Mouse (Mus musculus) A20 (cell line): Measurements from ENCODE around the gene Kcne1.
A peak's percentile ranks its signal among the peaks of the same experiment; 100 is the strongest.

Experiments
- DNase-seq: peaks from one replicate; pipeline ENCODE4 v3.0.0-alpha.2; 2011; ENCODE audit warnings: low read depth, low spot score

Gene Kcne1

DNA sequence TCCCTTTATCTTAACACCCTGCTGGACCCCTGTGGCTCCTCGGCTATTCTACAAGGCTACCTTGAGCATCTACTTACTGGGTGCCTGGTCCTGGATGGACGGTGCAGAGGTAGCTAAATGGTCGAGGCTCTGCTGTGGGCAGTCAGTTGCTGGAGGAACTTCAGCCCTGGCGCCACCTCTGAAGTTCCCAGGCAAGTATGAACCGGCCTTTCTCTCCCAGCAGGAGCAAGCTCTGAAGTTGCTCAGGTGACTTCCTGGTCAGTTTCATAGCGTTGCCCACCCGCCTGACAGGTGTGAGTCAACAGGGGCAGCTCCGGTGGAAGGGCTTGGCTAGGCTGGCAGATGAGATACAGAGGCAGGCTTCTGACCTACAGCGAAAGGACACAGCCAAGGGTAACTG lies at the start of gene Kcne1:
Gene Kcne1, minus strand, starts transcription at position 240 of the 400 bp plus-strand sequence.
- no peak for DNase-seq

DNA sequence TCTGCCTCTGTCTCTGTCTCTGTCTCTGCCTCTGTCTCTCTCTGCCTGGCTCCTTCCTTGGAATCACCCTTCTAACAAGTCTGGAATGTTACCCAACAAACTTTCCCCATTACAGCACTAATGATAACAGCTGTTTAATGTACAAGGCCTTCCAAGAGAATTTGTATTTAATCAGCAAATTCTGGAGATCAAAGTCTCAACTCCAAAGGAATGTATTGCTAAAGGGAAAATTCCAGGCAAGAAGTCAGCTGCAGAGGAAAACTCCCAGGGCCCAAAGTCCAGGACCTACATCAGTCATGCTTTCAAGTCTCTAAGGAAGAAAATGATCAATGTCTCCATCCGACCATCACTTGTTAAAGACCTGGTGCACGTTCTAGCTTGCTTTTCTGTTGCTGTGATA lies 48.6 kb upstream of the Kcne1 start:
- DNase-seq = no peak

DNA sequence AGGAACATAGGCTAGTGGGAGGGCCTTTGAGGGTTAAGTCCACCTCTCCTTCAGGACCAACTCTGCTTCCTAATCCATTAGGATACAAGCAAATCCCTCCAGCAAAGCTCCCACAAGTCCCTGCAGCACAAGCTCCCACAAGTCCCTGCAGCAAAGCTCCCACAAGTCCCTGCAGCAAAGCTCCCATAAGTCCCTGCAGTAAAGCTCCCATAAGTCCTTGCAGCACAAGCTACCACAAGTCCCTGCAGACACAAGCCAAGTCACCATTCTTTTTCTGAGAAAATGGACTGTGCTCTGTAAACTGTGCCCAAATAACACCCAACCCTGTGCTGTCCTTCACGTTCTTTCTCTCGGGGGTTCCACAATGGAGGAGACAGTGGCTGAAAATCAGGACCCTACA lies 44.9 kb upstream of the Kcne1 start:
- DNase-seq = no peak

DNA sequence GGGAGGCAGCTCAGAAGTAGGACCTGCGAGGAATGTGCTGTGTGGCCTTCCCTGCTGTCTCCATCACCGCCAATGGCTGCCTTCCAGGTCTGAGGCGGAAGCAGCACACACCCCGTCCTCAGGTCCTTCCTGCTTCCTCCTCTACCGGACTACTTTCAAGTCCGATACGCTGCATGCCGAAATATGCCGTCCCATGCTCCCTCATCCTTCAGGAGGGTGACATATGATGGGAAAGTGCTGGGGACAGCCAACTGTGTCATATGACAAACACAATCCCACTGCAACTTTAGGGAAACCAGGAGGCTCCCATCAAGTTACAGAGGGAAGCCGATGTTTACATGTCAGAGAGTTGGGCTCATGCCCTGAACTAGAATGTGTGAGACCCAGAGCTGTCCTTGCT lies 43.8 kb upstream of the Kcne1 start:
- DNase-seq = no peak

DNA sequence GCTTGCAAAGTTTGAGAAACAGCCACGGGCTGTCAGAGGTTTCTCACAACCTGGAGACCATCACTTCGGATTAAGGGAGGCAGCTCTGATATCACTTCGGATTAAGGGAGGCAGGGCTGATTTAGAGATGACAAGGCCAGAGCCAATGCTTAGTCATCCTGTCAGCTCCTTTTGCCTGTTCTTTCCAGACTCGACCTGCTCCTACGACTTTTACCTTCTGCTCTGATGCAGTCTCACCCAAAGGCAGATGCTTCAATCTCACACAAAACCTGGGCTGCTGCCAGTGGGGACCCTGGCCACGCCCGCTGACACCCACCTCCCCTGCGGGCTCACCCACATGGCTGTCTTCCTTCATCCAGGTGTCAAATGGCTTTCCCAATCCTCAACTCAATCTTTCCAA lies 42.9 kb upstream of the Kcne1 start:
- no peak for DNase-seq

DNA sequence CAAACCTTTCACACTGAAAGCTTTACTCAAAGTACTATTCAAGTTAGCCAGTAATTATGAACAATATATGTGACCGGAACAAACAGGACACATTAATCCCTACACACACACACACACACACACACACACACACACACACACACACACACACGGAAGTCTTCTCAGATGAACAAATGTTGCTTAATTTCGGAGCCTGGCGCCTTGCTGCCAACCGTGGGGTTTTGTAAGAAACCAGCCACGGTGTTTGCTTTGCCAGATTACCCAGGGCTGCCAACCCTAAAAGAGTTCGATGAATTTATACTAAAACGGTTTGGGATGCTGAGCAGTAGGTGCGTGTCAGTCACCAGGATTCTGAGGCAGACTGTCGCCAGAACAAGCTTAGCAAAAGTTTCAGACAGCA lies 41.9 kb upstream of the Kcne1 start:
- DNase-seq = no peak

DNA sequence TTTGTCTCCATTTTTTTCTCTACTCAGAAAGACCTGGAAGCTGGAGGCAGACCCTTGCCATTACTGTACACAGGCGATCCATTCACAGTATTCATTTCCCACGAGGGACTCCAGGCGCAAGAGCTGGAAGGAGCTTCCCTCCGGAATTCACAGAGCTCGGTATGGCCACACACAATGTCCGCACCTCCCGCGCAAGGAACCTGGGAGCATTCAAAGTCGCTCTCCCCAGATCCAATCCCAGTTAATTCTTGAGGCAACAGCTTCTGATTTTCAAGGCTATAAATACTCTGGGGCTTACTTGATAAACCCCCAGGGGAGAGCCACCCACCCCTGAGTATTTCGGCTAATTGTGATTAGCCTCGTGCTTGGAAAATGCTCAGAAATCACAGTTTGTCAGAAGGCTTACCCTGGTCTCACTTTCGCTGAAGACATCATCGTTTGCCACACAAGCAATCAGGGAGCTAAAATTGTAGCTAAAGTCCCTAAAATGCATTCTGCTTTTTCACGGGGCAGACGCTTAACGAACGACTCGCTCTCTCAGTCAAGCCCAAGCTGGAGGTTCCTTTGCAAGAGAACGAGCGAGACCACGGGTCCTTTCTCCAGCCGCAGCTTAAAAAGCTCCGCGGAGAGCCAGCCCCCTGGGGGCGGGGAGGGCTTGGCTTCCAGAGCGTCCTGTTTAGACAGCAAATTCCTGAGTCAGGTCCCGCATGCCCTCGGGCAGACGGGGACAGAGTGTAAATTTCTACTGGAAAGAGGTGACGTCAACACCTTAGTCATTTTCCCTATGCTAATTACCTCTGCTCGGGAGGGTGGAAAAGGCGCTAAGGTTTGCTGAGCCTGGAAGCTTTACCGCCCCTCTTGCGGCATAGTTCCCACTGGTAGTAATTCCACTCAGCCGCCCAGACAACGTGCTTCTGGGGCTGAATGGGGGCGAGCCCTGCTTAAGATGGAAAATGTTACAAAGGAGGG lies 40.5 kb upstream of the Kcne1 start:
- DNase-seq = no peak

DNA sequence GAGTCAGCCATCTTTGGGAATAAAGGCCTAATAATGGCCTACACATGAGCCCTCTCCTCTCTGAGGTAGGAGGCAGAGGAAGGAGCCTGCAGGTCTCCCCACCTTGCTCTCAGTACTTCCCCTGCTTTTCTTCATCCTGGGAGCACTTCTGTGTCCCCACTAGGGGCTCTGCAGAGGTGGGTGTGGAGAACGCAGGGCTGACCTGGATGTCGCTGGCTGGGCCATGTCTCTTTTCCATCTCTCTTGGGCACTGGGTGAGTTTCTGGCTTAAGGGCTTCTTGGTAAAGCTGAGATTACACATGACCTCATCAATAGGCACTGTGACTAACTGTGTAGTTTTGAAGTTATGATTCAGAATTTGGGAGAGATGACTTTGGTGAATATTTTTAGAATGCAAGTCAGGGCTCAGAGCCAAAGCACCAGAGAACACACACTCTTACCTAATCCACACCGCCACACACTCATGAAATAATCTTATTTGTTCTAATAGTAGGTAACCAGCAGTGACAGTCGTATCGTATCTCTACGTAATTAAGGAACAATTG lies 39.4 kb upstream of the Kcne1 start:
- DNase-seq = no peak

DNA sequence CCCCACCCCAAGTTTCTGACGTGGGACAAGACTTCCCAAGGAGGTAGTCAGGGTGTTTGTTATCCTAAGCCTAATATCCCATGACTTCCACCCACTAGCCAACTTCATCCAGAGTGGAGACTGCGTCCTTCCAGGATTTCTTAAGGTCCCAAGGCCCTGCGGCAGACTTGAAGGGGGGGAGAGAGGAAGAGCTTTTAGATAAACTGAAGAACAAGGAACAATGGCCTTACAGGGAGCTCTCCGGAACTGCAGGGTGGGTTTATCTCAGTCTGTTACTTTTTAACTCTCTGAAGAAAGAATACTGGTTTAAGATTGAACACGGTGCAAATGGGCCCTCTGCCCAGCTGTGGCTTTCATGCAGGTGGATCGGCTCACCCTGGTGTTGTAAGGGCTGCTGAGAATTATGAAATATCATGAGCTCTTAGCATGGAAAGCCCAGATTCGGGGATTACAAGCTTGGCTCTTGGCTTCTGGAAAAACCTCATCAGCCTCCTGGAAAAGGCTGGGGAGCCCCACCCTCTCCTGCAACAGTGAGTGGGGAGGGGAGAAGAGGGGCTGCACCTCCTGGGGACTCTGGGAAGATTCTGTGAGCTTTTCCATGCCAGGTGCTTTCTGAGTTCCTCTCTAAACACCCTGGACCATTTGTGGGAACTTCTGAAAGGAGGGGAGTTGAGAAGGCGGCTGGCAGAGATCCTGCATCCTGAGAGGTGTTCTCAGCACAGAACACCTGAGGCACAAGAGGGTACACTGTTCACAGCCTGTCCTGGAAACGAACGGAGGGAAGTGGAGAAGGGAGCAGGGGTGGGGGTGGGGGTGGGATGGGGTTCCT lies 38.7 kb upstream of the Kcne1 start:
- DNase-seq = no peak

DNA sequence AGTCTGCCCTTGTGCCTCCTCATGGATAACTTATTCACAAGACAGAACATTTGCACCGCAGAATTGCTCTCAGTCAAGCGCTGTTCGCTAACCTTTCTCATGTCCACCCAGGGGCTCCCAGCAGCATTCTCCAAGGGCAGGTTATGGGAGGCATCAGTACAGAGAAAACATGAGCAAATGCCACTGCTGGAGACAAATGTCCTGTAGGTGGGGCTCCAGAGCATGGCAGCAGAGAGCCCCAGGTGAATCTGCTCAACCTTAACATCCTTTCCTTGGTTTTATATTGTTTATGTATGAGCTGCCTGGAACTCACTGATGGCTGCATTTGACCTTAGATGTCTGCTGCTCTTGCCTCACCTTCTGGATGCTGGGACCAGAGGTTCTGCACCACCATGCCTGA lies 34.5 kb upstream of the Kcne1 start:
- peak; percentile 23 for DNase-seq

DNA sequence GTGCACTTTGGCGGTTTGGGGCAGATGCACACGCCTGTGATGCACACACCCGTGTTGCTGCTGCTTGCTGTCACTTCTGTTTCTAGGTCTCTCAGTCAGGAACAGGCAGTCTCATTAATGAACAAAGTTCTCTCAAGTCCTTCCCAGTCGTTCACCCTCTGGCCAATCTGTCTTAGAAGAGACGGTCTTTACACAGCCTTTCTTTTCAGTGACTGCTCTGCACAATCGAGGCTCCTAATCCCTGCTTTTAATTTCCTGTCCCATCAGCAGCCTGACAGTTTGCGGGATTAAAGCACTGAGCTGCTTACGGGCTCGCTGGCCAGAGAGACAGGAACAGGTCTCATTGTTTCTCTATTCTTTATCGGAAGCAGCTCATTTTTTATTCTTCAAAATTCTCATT lies 28.4 kb upstream of the Kcne1 start:
- DNase-seq = no peak

DNA sequence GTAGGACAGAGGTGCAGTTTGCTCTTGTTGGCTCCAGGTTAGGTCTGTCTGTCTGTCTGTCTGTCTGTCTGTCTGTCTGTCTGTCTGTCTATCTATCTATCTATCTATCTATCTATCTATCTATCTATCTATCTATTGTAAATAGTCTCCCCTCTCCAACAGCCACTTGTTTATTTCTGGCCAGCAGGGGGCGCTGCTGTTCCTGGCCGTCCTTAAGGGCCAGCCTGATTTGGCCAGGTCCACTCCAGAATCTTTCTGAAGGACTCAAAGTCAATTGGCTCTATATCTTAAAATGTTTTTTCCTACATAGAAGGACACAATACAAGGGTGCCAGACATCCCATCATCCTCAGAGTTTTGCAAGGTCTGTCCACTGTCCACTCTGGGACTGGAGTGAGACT lies 25.8 kb upstream of the Kcne1 start:
- peak; percentile 60 for DNase-seq

DNA sequence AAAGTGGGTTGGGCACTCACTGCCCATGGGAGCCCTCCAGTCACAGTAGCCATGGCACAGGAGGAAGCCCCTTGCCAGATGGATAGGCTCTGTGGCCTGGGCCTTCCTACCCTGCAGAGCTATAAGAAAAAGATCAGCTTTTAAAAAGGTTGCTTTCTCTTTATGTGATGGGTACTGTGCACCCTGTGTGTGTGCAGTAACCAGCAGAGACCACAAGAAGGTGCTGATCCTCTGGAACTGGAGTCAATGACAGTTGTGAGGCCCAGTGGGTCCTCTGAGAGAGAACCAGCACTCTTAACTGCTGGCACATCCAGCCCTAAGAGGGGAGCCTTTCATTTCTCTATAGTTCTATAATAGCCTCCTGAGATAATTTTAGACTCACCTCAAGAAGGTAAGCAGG lies 24.1 kb upstream of the Kcne1 start:
- no peak for DNase-seq

DNA sequence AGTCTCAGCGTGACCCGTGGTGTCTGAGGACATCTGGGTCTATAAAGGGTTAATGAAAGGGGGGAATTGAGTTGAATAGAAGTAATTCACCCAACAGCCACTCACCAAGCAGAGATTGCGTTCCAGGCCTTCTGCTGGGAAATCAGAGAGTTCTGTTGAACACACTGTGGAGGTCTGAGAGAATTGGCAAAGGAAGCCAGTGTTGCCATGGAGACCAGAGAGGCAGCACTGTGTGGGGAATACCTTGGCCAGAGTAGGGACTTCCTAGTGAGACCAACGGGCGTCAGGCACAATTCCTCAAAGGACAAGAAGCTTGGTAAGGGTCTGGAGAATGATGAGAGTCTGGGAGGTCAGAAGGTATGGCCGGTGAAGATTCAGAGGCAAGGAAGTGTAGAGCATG lies 23.2 kb upstream of the Kcne1 start:
- DNase-seq = no peak

DNA sequence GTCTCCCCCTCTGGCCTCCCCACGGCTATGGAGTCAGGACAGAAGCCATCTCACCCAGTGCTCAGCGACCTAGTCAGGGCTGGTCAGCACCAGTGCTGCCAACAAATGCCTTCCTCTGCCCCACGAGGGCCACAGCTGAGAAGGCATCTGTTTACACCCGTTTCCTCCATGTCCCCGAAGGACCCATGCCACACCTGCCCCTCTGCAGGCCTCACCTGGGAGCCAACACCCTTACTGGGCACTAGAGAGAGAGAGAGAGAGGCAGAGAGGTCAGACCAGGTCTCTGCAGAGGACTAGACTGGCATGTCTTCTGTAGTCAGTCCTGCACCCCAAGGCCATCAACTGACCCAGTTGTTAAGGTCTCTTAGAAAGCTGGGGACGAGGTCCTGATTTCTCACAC lies 21.8 kb upstream of the Kcne1 start:
- no peak for DNase-seq

DNA sequence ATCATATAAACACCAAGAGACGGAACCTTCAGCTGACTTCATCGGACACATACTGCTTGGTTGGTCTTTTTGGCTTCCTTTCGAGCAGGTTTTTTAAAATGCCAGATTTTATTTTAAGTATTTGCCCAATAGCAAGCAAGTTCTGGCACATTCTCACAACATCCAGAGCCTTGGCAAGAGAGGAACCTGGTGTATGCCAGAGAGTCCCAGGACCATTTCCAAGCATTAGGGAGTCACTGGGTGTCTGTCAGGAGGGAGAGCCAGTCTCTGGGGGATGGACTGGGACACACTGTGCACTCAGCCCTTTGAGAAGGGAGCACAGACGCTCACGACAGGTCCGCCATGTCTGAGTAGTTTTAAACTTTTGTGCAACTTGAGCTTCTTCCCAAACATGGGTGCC lies 17.7 kb upstream of the Kcne1 start:
- no peak for DNase-seq

DNA sequence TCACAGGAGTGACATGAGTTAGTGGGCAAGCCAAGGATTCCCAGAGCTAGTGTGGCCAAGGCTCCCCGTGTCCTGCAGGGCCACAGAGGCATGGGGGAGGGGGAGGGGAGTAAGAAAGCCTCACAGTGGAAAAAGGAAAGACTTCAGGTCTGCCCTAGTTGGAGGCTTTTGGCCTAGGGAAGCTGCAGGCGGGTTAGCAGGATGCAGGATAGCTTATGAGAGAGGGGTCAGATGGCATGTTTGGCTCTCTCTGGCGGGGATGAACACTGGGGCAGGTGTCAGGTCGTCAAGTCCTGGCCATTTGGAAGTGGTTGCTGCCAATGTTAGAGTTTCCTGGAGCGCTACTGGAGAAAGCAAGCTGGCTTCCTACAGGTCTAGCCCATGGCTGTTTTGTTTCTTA lies 12.4 kb upstream of the Kcne1 start:
- no peak for DNase-seq

DNA sequence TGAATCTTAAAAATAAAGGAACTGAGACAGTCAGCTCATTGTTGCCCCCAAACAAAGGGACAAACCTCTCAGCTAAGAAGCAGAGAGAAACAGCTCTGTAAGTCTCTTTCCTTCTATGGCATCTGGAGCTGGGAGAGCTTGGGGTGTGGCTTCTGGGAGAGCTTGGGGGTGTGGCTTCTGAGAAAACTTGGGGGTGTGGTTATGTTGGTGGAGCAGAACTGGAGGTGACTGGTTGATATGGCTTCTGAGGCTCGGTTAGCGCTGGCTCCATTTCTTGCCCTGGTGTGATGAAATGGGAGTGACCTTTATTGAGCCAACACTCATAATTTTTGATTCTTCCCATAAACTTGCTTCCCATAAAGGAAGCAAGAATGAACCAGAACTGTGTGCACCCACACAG lies 10.0 kb upstream of the Kcne1 start:
- DNase-seq = no peak

DNA sequence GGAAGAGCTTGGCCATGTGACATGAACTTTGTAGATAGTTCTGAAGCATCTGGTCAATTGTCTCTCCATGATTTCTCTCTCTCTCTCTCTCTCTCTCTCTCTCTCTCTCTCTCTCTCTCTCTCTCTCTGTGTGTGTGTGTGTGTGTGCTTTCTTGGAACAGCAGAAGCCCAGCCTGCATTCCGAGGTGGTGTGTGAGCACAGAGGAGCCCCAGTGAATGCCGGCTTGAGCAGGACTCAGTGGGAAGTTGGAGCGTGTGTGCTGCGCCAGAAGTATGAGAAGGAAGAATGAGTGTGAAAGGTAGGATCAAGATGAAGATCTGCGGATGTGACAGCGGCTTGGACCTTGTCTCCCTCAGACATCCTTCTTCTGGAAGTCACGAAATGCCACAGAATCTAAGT lies 6.2 kb upstream of the Kcne1 start:
- no peak for DNase-seq

DNA sequence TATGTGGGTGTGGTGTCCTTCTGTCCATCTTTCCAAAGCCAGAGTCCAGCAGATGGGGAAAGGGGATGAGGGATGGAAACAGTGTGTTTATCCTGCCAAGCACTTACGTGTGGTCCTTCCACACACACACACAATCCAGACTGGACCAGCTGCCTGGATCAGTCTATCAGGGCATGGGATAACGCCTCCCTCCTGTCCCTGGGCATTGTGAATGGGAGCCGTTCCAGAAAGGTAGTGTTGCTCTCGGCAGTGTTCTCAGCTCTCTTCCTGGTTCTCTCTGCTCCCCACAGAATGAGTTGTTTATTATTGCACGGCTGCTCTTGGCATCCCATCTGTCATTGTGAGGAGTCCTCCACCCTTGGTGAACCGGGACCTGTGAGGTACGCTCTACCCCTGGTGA lies 1.4 kb upstream of the Kcne1 start:
- no peak for DNase-seq

DNA sequence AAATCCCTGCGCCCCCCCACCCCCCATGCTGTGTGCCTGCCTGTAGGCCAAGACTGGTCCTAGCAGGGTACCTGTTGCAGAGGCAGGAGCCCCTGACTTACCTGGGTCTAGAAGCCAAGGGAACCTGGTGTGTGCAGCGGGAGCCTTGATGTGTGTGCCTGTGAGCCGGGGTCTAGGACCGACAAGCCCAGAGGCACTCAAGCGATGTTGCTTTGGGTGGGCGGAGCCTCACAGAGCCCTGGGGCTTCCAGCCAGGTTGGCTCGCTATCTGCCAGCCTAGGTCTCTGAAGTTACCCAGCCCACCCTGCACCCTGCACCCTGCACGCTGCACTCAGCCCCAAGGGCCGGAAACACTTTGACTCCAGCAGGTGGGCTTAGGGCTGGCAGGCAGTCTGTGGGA lies 534 bp downstream of the Kcne1 start:
- DNase-seq = peak; percentile 26

DNA sequence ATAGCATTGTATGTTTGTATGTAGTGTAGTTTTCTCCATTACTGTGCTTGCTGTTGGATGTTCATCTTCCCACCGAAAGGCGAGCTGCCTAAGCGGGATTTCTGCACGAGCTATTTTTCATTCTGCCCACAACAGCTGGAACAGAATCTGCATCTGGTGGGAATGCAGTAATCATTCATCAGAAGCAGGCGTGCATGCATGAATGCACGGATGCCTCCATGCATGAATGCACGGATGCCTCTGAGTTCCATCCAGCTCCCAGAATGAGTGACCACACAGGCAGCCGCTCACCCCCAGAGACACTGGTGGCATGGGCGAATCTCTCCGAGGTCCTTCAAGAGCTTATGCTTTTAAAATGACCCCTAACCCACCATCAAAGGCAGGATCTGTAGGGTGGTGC lies 1.7 kb downstream of the Kcne1 start:
- no peak for DNase-seq

DNA sequence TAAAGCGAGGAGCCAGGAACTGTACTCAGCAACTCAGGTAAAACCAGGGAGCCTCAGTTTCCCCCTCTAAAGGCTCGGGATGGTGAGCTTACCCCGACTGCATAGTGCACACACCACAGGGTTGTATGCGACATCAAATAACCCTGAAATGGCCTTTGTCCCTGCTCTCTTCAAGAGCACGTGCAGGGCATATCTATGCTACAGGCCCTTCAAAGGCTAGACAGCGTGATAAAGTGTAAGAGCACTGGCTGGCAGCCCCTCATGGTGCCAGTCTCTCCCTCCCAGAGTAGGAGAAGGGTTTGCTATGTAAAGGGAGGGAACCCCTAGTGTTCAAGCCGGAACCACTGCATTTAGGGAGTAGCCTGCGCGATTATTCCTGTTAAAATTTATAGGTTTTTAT lies 2.2 kb downstream of the Kcne1 start:
- no peak for DNase-seq
